Mouse (Mus musculus) gonadal fat pad, adult 2 months (tissue): ENCODE measurements around the gene Xlr3a. TPM values are rescaled to one million over a fixed set of nuclear protein-coding genes. Genes with fewer than 3 reads are reported as not detected.
"Not testable (repeated sequence)": the region's sequence is repeated elsewhere in the genome, so short reads cannot be mapped to it uniquely, and the experiment has no call there.

Source experiments
- DNase-seq: peaks from one replicate; pipeline ENCODE4 v3.0.0-alpha.2; 2012; ENCODE audit warnings: low read depth
- polyA plus RNA-seq: library from polyadenylated mRNA; depleted of rRNA; stranded (reverse); fragments of >200 nt; gene quantifications from 2 replicates; pipeline ENCODE4 v1.2.3, GENCODE M21; 2012; rRNA removed

The Xlr3a gene
- polyA plus RNA-seq, result 1.7 and 2.3 TPM in 2 replicates

- not testable (repeated sequence) for DNase-seq
These were observed at the start of gene Xlr3a for GRCm38 (mm10) chrX:73096941-73097508. Gene Xlr3a, minus strand, starts transcription at chrX:73097095.

- not testable (repeated sequence) for DNase-seq
These were observed 46.3 kb upstream of the Xlr3a start for GRCm38 (mm10) chrX:73143218-73143618.

- not testable (repeated sequence) for DNase-seq
These were observed 26.2 kb upstream of the Xlr3a start for GRCm38 (mm10) chrX:73122859-73123829.

GRCm38 (mm10) chrX:73116747-73117146, 19.9 kb upstream of the Xlr3a start, which contains the start of gene Gm14685:
Gene Gm14685, plus strand, starts transcription at chrX:73117047.
- not testable (repeated sequence) for DNase-seq

- not testable (repeated sequence) for DNase-seq
These were observed 14.4 kb downstream of the Xlr3a start, which contains the start of gene Xlr4a for GRCm38 (mm10) chrX:73082267-73083055. Gene Xlr4a, minus strand, starts transcription at chrX:73082478.

GRCm38 (mm10) chrX:73066765-73067312, 30.1 kb downstream of the Xlr3a start:
- DNase-seq, result not testable (repeated sequence)

- DNase-seq, result no peak
These were observed 32.5 kb downstream of the Xlr3a start, which contains the start of gene Pnma3 for GRCm38 (mm10) chrX:73064415-73064793. Gene Pnma3, plus strand, starts transcription at chrX:73064787.

GRCm38 (mm10) chrX:73063512-73064414, 33.1 kb downstream of the Xlr3a start:
- no peak for DNase-seq

GRCm38 (mm10) chrX:73062323-73062722, 34.6 kb downstream of the Xlr3a start:
- DNase-seq, result no peak

- DNase-seq, result no peak
These were observed 35.4 kb downstream of the Xlr3a start for GRCm38 (mm10) chrX:73061528-73061927.

- DNase-seq, result peak; percentile 17
These were observed 42.9 kb downstream of the Xlr3a start for GRCm38 (mm10) chrX:73053860-73054563.

GRCm38 (mm10) chrX:73039666-73040065, 57.2 kb downstream of the Xlr3a start:
- no peak for DNase-seq

- no peak for DNase-seq
These were observed 58.1 kb downstream of the Xlr3a start for GRCm38 (mm10) chrX:73038831-73039230.

GRCm38 (mm10) chrX:73037003-73037402, 59.9 kb downstream of the Xlr3a start, which contains the start of gene Pnma5:
Gene Pnma5, minus strand, starts transcription at chrX:73037103.
- DNase-seq, result no peak

Other genes with a start within 250 kb of the Xlr3a start
- gene Cetn2, start 178.7 kb downstream of the Xlr3a start, polyA plus RNA-seq, result 9.4 and 11.9 TPM in 2 replicates
- gene Nsdhl, start 178.5 kb downstream of the Xlr3a start, polyA plus RNA-seq, result 81.3 and 90.9 TPM in 2 replicates
- gene Zfp185, start 109.8 kb downstream of the Xlr3a start, polyA plus RNA-seq, result 157 and 194 TPM in 2 replicates
- not detected in 2 replicates for gene Pnma5, start 60.0 kb downstream of the Xlr3a start, polyA plus RNA-seq
- gene Pnma3, start 32.3 kb downstream of the Xlr3a start, polyA plus RNA-seq, result 0.03 TPM in 1 of 2 replicates, not detected in the other
- gene Xlr4a, start 14.6 kb downstream of the Xlr3a start, polyA plus RNA-seq, result 2.1 and 4.6 TPM in 2 replicates
- gene Gm14685, start 20.0 kb upstream of the Xlr3a start, polyA plus RNA-seq, result 1.00 and 1.9 TPM in 2 replicates
- gene Xlr5b, start 51.7 kb upstream of the Xlr3a start, polyA plus RNA-seq, result not detected in 2 replicates
- gene DXBay18, start 52.4 kb upstream of the Xlr3a start, polyA plus RNA-seq, result 0.35 and 0.55 TPM in 2 replicates
- not detected in 2 replicates for gene Spin2d, start 79.9 kb upstream of the Xlr3a start, polyA plus RNA-seq
- gene Xlr3b, start 95.1 kb upstream of the Xlr3a start, polyA plus RNA-seq, result 1.2 and 1.4 TPM in 2 replicates
- gene Xlr4b, start 117.2 kb upstream of the Xlr3a start, polyA plus RNA-seq, result 0.63 and 1.0 TPM in 2 replicates
- gene F8a, start 131.2 kb upstream of the Xlr3a start, polyA plus RNA-seq, result 7.2 and 12.1 TPM in 2 replicates
- 0.81 and 1.4 TPM in 2 replicates for gene Xlr4c, start 146.0 kb upstream of the Xlr3a start, polyA plus RNA-seq
- 0.18 and 0.31 TPM in 2 replicates for gene Xlr3c, start 168.3 kb upstream of the Xlr3a start, polyA plus RNA-seq
- not detected in 2 replicates for gene Xlr5a, start 195.9 kb upstream of the Xlr3a start, polyA plus RNA-seq
- not detected in 2 replicates for gene Xlr5c, start 195.9 kb upstream of the Xlr3a start, polyA plus RNA-seq
- gene Gm45015, start 239.7 kb upstream of the Xlr3a start, polyA plus RNA-seq, result not detected in 2 replicates
- gene Zfp275, start 245.5 kb upstream of the Xlr3a start, polyA plus RNA-seq, result 20.4 and 22.8 TPM in 2 replicates